Mouse (Mus musculus) lung, postnatal 10 days (tissue): ENCODE data around the gene B430305J03Rik.

ENCODE experiments used
- DNase-seq: peaks from one replicate; pipeline ENCODE4 v3.0.0; 2021

The B430305J03Rik gene

GRCm38 (mm10) chr3:61365779-61366373 is at the start of gene B430305J03Rik:
TSS of gene B430305J03Rik (minus strand) at chr3:61365951.
- DNase-seq, result peak; percentile 19

GRCm38 (mm10) chr3:61409683-61410082 is 43.9 kb upstream of the B430305J03Rik start:
- peak; percentile 27 for DNase-seq

GRCm38 (mm10) chr3:61406921-61407320 is 41.2 kb upstream of the B430305J03Rik start:
- no peak for DNase-seq

- no peak for DNase-seq
These were observed 35.2 kb upstream of the B430305J03Rik start for GRCm38 (mm10) chr3:61400823-61401387.

- DNase-seq, result no peak
These were observed 31.0 kb upstream of the B430305J03Rik start for GRCm38 (mm10) chr3:61396728-61397127.

GRCm38 (mm10) chr3:61395382-61395781 is 29.6 kb upstream of the B430305J03Rik start:
- DNase-seq, result no peak

GRCm38 (mm10) chr3:61393520-61393919 is 27.8 kb upstream of the B430305J03Rik start:
- no peak for DNase-seq

- DNase-seq, result no peak
These were observed 27.1 kb upstream of the B430305J03Rik start for GRCm38 (mm10) chr3:61392881-61393280.

GRCm38 (mm10) chr3:61391564-61391963 is 25.8 kb upstream of the B430305J03Rik start:
- no peak for DNase-seq

GRCm38 (mm10) chr3:61386368-61386767 is 20.6 kb upstream of the B430305J03Rik start:
- DNase-seq, result no peak

- DNase-seq, result no peak
These were observed 10.2 kb upstream of the B430305J03Rik start for GRCm38 (mm10) chr3:61376001-61376400.

- DNase-seq, result peak; percentile 4
These were observed 2.7 kb upstream of the B430305J03Rik start for GRCm38 (mm10) chr3:61368446-61368845.

GRCm38 (mm10) chr3:61364978-61365778 is 573 bp downstream of the B430305J03Rik start:
- DNase-seq, result peak; percentile 46

- DNase-seq, result no peak
These were observed 1.1 kb downstream of the B430305J03Rik start for GRCm38 (mm10) chr3:61364661-61364977.

GRCm38 (mm10) chr3:61363989-61364660 is 1.6 kb downstream of the B430305J03Rik start:
- DNase-seq, result peak; percentile 94

- peak; percentile 96 for DNase-seq
These were observed 2.4 kb downstream of the B430305J03Rik start for GRCm38 (mm10) chr3:61363161-61363988.

GRCm38 (mm10) chr3:61362821-61363160 is 3.0 kb downstream of the B430305J03Rik start:
- no peak for DNase-seq

- DNase-seq, result no peak
These were observed 4.4 kb downstream of the B430305J03Rik start, which contains the start of gene Rap2b for GRCm38 (mm10) chr3:61361338-61361737. TSS of gene Rap2b (plus strand) at chr3:61361638.

GRCm38 (mm10) chr3:61358756-61359293 is 6.9 kb downstream of the B430305J03Rik start:
- no peak for DNase-seq

- peak; percentile 25 for DNase-seq
These were observed 7.6 kb downstream of the B430305J03Rik start for GRCm38 (mm10) chr3:61358107-61358506.

- DNase-seq, result no peak
These were observed 10.3 kb downstream of the B430305J03Rik start for GRCm38 (mm10) chr3:61355464-61355863.

GRCm38 (mm10) chr3:61349433-61349832 is 16.3 kb downstream of the B430305J03Rik start:
- no peak for DNase-seq
